Mouse (Mus musculus) midbrain, embryonic 14.5 days (tissue): Measurements from ENCODE around the gene Sh2b2. TPM values are rescaled to one million over a fixed set of nuclear protein-coding genes. Genes with fewer than 3 reads are reported as not detected.

Experiments used
- ATAC-seq: fragments of 200-750 bp; cut with Nextera tagmentation; 2 replicates; pipeline ENCODE4 v1.8.0; 2017; ENCODE audit warnings: moderate number of reproducible peaks, moderate library complexity; ENCODE audit not compliant: low FRiP score, low TSS enrichment
- DNase-seq: peaks from one replicate; pipeline ENCODE4 v3.0.0-alpha.2; 2015
- H3K27ac ChIP-seq: fragments of 300-500 bp; sonication (generic); replicated peaks from 2 replicates; pipeline ENCODE4 v1.5.1; 2014; ENCODE audit warnings: mild to moderate bottlenecking, low read depth, low read length, moderate library complexity
- H3K27me3 ChIP-seq: fragments of 300-500 bp; sonication (generic); 2 replicates; pipeline ENCODE4 v1.6.1; 2014; ENCODE audit warnings: low read length, control low read depth, mixed read lengths; ENCODE audit not compliant: control insufficient read depth, insufficient read depth
- H3K36me3 ChIP-seq: fragments of 300-500 bp; sonication (generic); 2 replicates; pipeline ENCODE4 v1.6.1; 2014; ENCODE audit warnings: low read length, control low read depth; ENCODE audit not compliant: control insufficient read depth, insufficient read depth
- H3K4me1 ChIP-seq: fragments of 300-500 bp; sonication (generic); 2 replicates; pipeline ENCODE4 v1.6.1; 2014; ENCODE audit warnings: mild to moderate bottlenecking, antibody characterized with exemption, low read length, control low read depth; ENCODE audit not compliant: control insufficient read depth, insufficient read depth
- H3K4me2 ChIP-seq: fragments of 300-500 bp; sonication (generic); 2 replicates; pipeline ENCODE4 v1.6.1; 2014; ENCODE audit warnings: mild to moderate bottlenecking, low read length, moderate library complexity
- H3K4me3 ChIP-seq: fragments of 300-500 bp; sonication (generic); replicated peaks from 2 replicates; pipeline ENCODE4 v1.5.1; 2014; ENCODE audit warnings: low read depth, low read length
- H3K9ac ChIP-seq: fragments of 300-500 bp; sonication (generic); replicated peaks from 2 replicates; pipeline ENCODE4 v1.6.1; 2014; ENCODE audit warnings: mild to moderate bottlenecking, low read length, moderate library complexity
- H3K9me3 ChIP-seq: fragments of 300-500 bp; sonication (generic); 2 replicates; pipeline ENCODE4 v1.6.1; 2016; ENCODE audit warnings: low read length, control low read depth, mixed read lengths; ENCODE audit not compliant: control insufficient read depth
- WGBS: fragments of 180-500 bp; shearing (Covaris S2); extraction: QIAGEN DNeasy Blood & Tissue Kit; methylation state at CpG from one replicate; pipeline ENCODE4 v1.1.7; 2014; 5-methylcytosine and 5-hydroxymethylcytosine counted together
- polyA plus RNA-seq: library from polyadenylated mRNA; unstranded; fragments of >200 nt; fragmentation: Nextera tagmentation; extraction: Ambion mirVana; gene quantifications from 2 replicates; pipeline ENCODE4 v1.2.1, GENCODE M21; 2014

Sh2b2 gene
- polyA plus RNA-seq, 1 experiment from 2014 or later: 23.9 TPM

GRCm38 (mm10) chr5:136244762-136245540 lies 1.4 kb downstream of the Sh2b2 start:
- peak overlapping the region; percentile 82 for H3K4me3 ChIP-seq
- no peaks in the 10 kb centered on the region for H3K27me3 ChIP-seq
- H3K9me3 ChIP-seq: no peaks in the 10 kb centered on the region
- H3K9ac ChIP-seq: peak overlapping the region; percentile 85
- WGBS: under 1% methylated on average over 47 of the region's 57 CpGs
- H3K27ac ChIP-seq: peak overlapping the region; percentile 89
- H3K36me3 ChIP-seq: no peaks in the 10 kb centered on the region
- DNase-seq: peak; percentile 95
- H3K4me2 ChIP-seq: peak overlapping the region; percentile 78
- H3K4me1 ChIP-seq: peaks cover 15% of the 10 kb centered on the region
- ATAC-seq: peak; percentile 73

- no peaks in the 10 kb centered on the region for H3K9me3 ChIP-seq
- H3K9ac ChIP-seq: peak overlapping the region; percentile 85
- H3K4me2 ChIP-seq: peak overlapping the region; percentile 78
- peak overlapping the region; percentile 82 for H3K4me3 ChIP-seq
- H3K27ac ChIP-seq: peak overlapping the region; percentile 89
- DNase-seq (peak; percentile 74), ATAC-seq (peak; percentile 55)
- no peaks in the 10 kb centered on the region for H3K36me3 ChIP-seq
- under 1% methylated on average over 67 of the region's 67 CpGs for WGBS
- no peaks in the 10 kb centered on the region for H3K27me3 ChIP-seq
- peaks cover 15% of the 10 kb centered on the region for H3K4me1 ChIP-seq
Measured at GRCm38 (mm10) chr5:136243851-136244761, 2.2 kb downstream of the Sh2b2 start.

DNA sequence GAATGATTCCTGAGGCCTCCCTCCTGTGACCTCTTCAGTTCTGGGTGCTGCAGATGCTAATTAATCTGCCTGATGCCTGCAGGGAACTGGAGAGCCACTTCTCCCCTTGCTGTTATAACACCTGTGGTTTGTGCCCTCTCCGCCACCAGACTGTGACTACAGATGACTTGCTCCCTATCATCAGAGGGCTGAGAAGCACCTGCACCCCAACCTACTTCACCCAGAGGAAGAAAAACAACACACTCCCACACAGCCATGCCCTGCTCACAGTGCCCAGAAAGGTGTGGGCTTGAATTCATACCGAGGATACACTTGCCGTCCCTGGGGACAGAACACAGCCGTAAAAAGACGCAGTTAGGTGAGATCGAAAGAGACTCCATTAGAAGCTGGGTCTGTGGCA lies 5.2 kb downstream of the Sh2b2 start:
- H3K27me3 ChIP-seq: no peaks in the 10 kb centered on the region
- no peak overlapping the region for H3K4me2 ChIP-seq
- 80% methylated on average over 6 of the region's 6 CpGs for WGBS
- H3K9me3 ChIP-seq: no peaks in the 10 kb centered on the region
- peaks cover 28% of the 10 kb centered on the region for H3K4me1 ChIP-seq
- ATAC-seq (no peak), DNase-seq (no peak)
- no peak overlapping the region for H3K4me3 ChIP-seq
- H3K36me3 ChIP-seq: no peaks in the 10 kb centered on the region
- H3K27ac ChIP-seq: no peak overlapping the region
- H3K9ac ChIP-seq: no peak overlapping the region

DNA sequence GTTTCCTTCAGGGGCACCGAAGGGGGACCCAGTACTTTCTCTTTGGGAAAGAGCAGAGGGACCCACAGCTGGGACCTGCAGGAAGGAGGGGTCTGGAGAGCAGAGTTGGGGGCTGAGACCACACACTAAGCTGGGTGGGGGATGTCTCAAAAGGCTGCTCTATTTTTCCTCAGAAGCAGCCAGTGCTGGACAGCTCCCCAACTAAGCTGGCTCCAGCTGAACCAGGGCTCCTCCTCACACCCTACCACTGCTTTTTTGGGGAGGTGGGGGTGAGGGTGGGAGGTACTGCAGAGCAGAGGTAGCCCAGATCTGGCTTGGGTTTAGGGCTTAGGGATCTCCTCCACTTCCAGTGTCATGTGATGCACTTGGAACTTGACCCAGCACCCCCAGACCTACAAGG lies 6.0 kb downstream of the Sh2b2 start:
- no peaks in the 10 kb centered on the region for H3K9me3 ChIP-seq
- no peak overlapping the region for H3K4me3 ChIP-seq
- no peak overlapping the region for H3K4me2 ChIP-seq
- 78% methylated on average over 1 of the region's 1 CpGs for WGBS
- ATAC-seq (no peak), DNase-seq (no peak)
- H3K4me1 ChIP-seq: peaks cover 26% of the 10 kb centered on the region
- H3K27me3 ChIP-seq: no peaks in the 10 kb centered on the region
- H3K36me3 ChIP-seq: no peaks in the 10 kb centered on the region
- H3K27ac ChIP-seq: no peak overlapping the region
- H3K9ac ChIP-seq: no peak overlapping the region

- no peak overlapping the region for H3K27ac ChIP-seq
- peak overlapping the region; percentile 28 for H3K4me3 ChIP-seq
- DNase-seq (peak; percentile 43), ATAC-seq (no peak)
- H3K4me1 ChIP-seq: peaks cover 27% of the 10 kb centered on the region
- peak overlapping the region; percentile 59 for H3K4me2 ChIP-seq
- WGBS: 2% methylated on average over 19 of the region's 19 CpGs
- H3K9ac ChIP-seq: peak overlapping the region; percentile 45; the same call in 1 of the 2 replicates
- no peaks in the 10 kb centered on the region for H3K9me3 ChIP-seq
- no peaks in the 10 kb centered on the region for H3K36me3 ChIP-seq
- H3K27me3 ChIP-seq: no peaks in the 10 kb centered on the region
Measured at GRCm38 (mm10) chr5:136237607-136238006, 8.7 kb downstream of the Sh2b2 start.

DNA sequence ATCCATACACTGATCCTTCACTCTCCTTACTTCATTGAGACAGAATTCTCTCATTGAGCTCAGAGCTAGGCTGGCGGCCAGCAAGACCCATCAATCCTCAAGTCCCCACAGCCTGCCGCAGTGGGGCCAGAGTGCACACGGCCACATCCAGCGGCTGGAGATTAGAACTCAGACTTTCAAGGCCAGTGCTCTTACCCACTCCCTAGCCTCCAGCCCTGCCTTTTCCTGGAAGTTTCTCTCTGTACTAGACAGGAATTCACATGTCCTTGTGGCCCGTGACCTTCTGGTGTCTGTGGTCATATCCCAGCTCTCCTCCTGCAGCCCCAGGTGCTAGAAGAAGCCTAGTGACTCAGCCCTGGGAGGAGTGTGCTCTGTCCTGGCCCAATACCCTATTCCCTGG lies 9.7 kb downstream of the Sh2b2 start:
- DNase-seq: no peak
- Histone ChIP-seq H3K4me3 (no peak overlapping the region), H3K27ac (no peak overlapping the region), H3K27me3 (no peaks in the 10 kb centered on the region), H3K36me3 (peaks cover 5% of the 10 kb centered on the region), H3K4me2 (no peak overlapping the region), H3K4me1 (peaks cover 20% of the 10 kb centered on the region), H3K9ac (no peak overlapping the region), H3K9me3 (no peaks in the 10 kb centered on the region)
- ATAC-seq: no peak
- 88% methylated on average over 5 of the region's 5 CpGs for WGBS

DNA sequence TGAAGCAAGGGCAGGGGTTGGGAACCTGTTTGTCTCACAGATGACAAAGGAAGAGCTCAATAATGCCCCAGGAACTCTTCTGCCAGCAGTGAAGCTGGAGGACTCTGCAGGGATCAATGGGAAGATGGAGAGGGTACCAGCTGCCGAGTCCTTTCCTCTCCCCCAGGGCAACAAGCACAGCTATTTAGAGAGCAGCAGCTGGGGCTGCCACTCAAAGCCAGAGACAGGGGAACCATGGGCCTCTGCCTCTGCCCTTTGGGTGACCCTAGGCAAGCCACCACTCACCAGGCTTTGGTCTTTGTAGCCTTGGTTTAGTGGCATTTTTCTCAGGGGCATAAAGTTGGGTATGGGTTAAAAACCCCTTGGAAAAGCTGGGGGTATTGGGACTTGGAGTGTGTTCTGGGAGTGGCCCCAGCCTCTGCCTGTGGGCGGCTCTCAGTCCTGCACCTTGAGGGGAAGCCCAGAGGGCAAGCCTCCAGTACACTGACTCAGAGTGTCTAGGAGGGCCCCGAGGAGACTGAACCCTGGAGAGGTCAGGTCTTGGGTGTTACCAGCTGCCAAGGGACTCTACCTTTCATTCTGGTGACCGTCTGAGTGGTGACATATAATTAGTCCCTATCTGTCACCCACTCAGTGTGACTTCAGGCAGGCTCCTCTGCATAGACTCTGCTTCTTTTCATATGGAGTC lies 15.9 kb downstream of the Sh2b2 start:
- DNase-seq: no peak
- H3K36me3 ChIP-seq: peaks cover 42% of the 10 kb centered on the region

GRCm38 (mm10) chr5:136226246-136226876 lies 20.0 kb downstream of the Sh2b2 start:
- Histone ChIP-seq H3K9me3 (no peaks in the 10 kb centered on the region), H3K9ac (no peak overlapping the region), H3K4me2 (no peak overlapping the region), H3K4me1 (no peaks in the 10 kb centered on the region), H3K4me3 (no peak overlapping the region), H3K27ac (no peak overlapping the region), H3K27me3 (no peaks in the 10 kb centered on the region), H3K36me3 (peaks cover 70% of the 10 kb centered on the region)
- WGBS: 86% methylated on average over 7 of the region's 7 CpGs
- DNase-seq (no peak), ATAC-seq (no peak)

More for the DNA sequence above, 15.9 kb downstream of the Sh2b2 start:
- H3K4me2 ChIP-seq: no peak overlapping the region
- H3K4me3 ChIP-seq: no peak overlapping the region
- no peaks in the 10 kb centered on the region for H3K9me3 ChIP-seq
- no peak overlapping the region for H3K27ac ChIP-seq
- H3K4me1 ChIP-seq: peaks cover 6% of the 10 kb centered on the region; the same call in 1 of the 2 replicates
- no peak overlapping the region for H3K9ac ChIP-seq
- no peak for ATAC-seq
- H3K27me3 ChIP-seq: no peaks in the 10 kb centered on the region
- WGBS: 64% methylated on average over 4 of the region's 4 CpGs
